Mouse (Mus musculus) MEL (cell line): Measurements from ENCODE around the gene Smarcd1. TPM values are rescaled to one million over a fixed set of nuclear protein-coding genes. Genes with fewer than 3 reads are reported as not detected.

ENCODE experiments used
- DNase-seq: peaks from one replicate; pipeline ENCODE4 v3.0.0; 2011; ENCODE audit warnings: low read depth, low spot score
- H3K27ac ChIP-seq: 2 replicates; pipeline ENCODE4 v1.5.1; 2012; ENCODE audit warnings: low read depth, mild to moderate bottlenecking, control low read depth, low read length, moderate library complexity; ENCODE audit not compliant: control insufficient read depth
- H3K27me3 ChIP-seq, 2 experiments: fragments of 150-350 bp in 1 of 2; sonication (generic) in 1 of 2; 2 replicates each; pipeline ENCODE4 v1.6.1; 2012; ENCODE audit warnings: low read length in 2 of 2, mild to moderate bottlenecking in 2 of 2, improper control_type of control experiment in 1 of 2, moderate library complexity in 1 of 2; ENCODE audit not compliant: insufficient read depth in 2 of 2, control insufficient read depth in 1 of 2
- H3K36me3 ChIP-seq, 2 experiments: 2 replicates each; pipeline ENCODE4 v1.6.1; 2012 to 2014; ENCODE audit warnings: low read length in 2 of 2, improper control_type of control experiment in 1 of 2, inconsistent platforms in 1 of 2, mild to moderate bottlenecking in 1 of 2; ENCODE audit not compliant: insufficient read depth in 2 of 2, control insufficient read depth in 1 of 2
- H3K4me1 ChIP-seq, 2 experiments: fragments of 150-350 bp in 1 of 2; sonication (generic) in 1 of 2; 2 replicates each; pipeline ENCODE4 v1.6.1; 2012; ENCODE audit warnings: low read length in 2 of 2, improper control_type of control experiment in 1 of 2, mild to moderate bottlenecking in 1 of 2; ENCODE audit not compliant: insufficient read depth in 2 of 2, control insufficient read depth in 1 of 2
- H3K4me3 ChIP-seq, 2 experiments: fragments of 150-350 bp in 1 of 2; sonication (generic) in 1 of 2; 2 replicates each; pipeline ENCODE4 v1.5.1; 2012; ENCODE audit warnings: low read depth in 2 of 2, low read length in 2 of 2, mild to moderate bottlenecking in 2 of 2, moderate library complexity in 2 of 2, control low read depth in 1 of 2, improper control_type of control experiment in 1 of 2; ENCODE audit not compliant: control insufficient read depth in 1 of 2, insufficient read depth in 1 of 2
- H3K79me2 ChIP-seq: 2 replicates; pipeline ENCODE4 v1.6.1; 2012; ENCODE audit warnings: mild to moderate bottlenecking, low read length, moderate library complexity; ENCODE audit not compliant: control insufficient read depth, poor library complexity, insufficient read depth
- H3K9ac ChIP-seq: 2 replicates; pipeline ENCODE4 v1.6.1; 2012; ENCODE audit warnings: low read depth, mild to moderate bottlenecking, control low read depth, low read length, moderate library complexity; ENCODE audit not compliant: control insufficient read depth, poor library complexity, severe bottlenecking
- H3K9me3 ChIP-seq: fragments of 150-350 bp; sonication (generic); replicated peaks from 2 replicates; pipeline ENCODE4 v1.6.1; 2012; ENCODE audit warnings: mild to moderate bottlenecking, low read length, improper control_type of control experiment, moderate library complexity; ENCODE audit not compliant: insufficient read depth
- CHD1 ChIP-seq: IDR thresholded peaks from 2 replicates; pipeline ENCODE4 v1.6.1; 2012; ENCODE audit warnings: low read depth, mild to moderate bottlenecking, inconsistent platforms, low read length, improper control_type of control experiment
- CTCF ChIP-seq, 3 experiments: IDR thresholded peaks in 2 of 3; conservative IDR thresholded peaks in 1 of 3; 2 replicates each; pipeline ENCODE4 v1.5.1; 2011 to 2012; ENCODE audit warnings: low read length in 3 of 3, low read depth in 2 of 3, mild to moderate bottlenecking in 2 of 3, improper control_type of control experiment in 1 of 3, inconsistent platforms in 1 of 3, mixed read lengths in 1 of 3, moderate library complexity in 1 of 3; ENCODE audit not compliant: control insufficient read depth in 1 of 3, insufficient read depth in 1 of 3, poor library complexity in 1 of 3, severe bottlenecking in 1 of 3
- ELF1 ChIP-seq: IDR thresholded peaks from 2 replicates; pipeline ENCODE4 v1.6.1; 2014; ENCODE audit warnings: low read depth, mild to moderate bottlenecking, inconsistent platforms, low read length, improper control_type of control experiment, moderate library complexity
- EP300 ChIP-seq, 2 experiments: IDR thresholded peaks; 2 replicates each; pipeline ENCODE4 v1.6.1; 2011; ENCODE audit warnings: improper control_type of control experiment in 2 of 2, low read length in 2 of 2, low read depth in 1 of 2, mild to moderate bottlenecking in 1 of 2
- ETS1 ChIP-seq: IDR thresholded peaks from 2 replicates; pipeline ENCODE4 v1.6.1; 2012; ENCODE audit warnings: low read depth, mild to moderate bottlenecking, inconsistent platforms, low read length, improper control_type of control experiment, moderate library complexity
- JUND ChIP-seq: IDR thresholded peaks from 2 replicates; pipeline ENCODE4 v1.6.1; 2011; ENCODE audit warnings: low read depth, mild to moderate bottlenecking, improper control_type of control experiment, low read length
- MAX ChIP-seq: IDR thresholded peaks from 2 replicates; pipeline ENCODE4 v1.6.1; 2011; ENCODE audit warnings: low read length, improper control_type of control experiment
- MAZ ChIP-seq: IDR thresholded peaks from 2 replicates; pipeline ENCODE4 v1.6.1; 2012; ENCODE audit warnings: low read depth, mild to moderate bottlenecking, inconsistent platforms, low read length, improper control_type of control experiment
- MEF2A ChIP-seq: IDR thresholded peaks from 2 replicates; pipeline ENCODE4 v1.6.1; 2014; ENCODE audit warnings: low read depth, mild to moderate bottlenecking, inconsistent platforms, low read length, improper control_type of control experiment; ENCODE audit not compliant: poor library complexity, insufficient replicate concordance, severe bottlenecking; ENCODE audit errors: extremely low read depth
- MYC ChIP-seq: IDR thresholded peaks from 2 replicates; pipeline ENCODE4 v1.6.1; 2011; ENCODE audit warnings: low read depth, mild to moderate bottlenecking, low read length, improper control_type of control experiment, moderate library complexity
- NELFE ChIP-seq: IDR thresholded peaks from 2 replicates; pipeline ENCODE4 v1.6.1; 2011; ENCODE audit warnings: low read depth, low read length, improper control_type of control experiment
- NRF1 ChIP-seq: IDR thresholded peaks from 2 replicates; pipeline ENCODE4 v1.6.1; 2014; ENCODE audit warnings: low read depth, mild to moderate bottlenecking, inconsistent platforms, low read length, improper control_type of control experiment, moderate library complexity; ENCODE audit not compliant: poor library complexity, insufficient read depth, severe bottlenecking
- POLR2A ChIP-seq, 2 experiments: IDR thresholded peaks; 2 replicates each; pipeline ENCODE4 v1.6.1; 2011 to 2012; ENCODE audit warnings: low read length in 2 of 2, mild to moderate bottlenecking in 2 of 2, control low read depth in 1 of 2, improper control_type of control experiment in 1 of 2, low read depth in 1 of 2, moderate library complexity in 1 of 2; ENCODE audit not compliant: control insufficient read depth in 1 of 2, insufficient read depth in 1 of 2, poor library complexity in 1 of 2
- POLR2AphosphoS5 ChIP-seq: IDR thresholded peaks from 2 replicates; pipeline ENCODE4 v1.6.1; 2012; ENCODE audit warnings: low read depth, borderline replicate concordance, mild to moderate bottlenecking, inconsistent platforms, low read length, moderate library complexity, mixed read lengths
- RAD21 ChIP-seq: IDR thresholded peaks from 2 replicates; pipeline ENCODE4 v1.6.1; 2011; ENCODE audit warnings: mild to moderate bottlenecking, low read depth, low read length, improper control_type of control experiment
- SMC3 ChIP-seq: IDR thresholded peaks from 2 replicates; pipeline ENCODE4 v1.6.1; 2011; ENCODE audit warnings: low read depth, low read length, improper control_type of control experiment
- TBP ChIP-seq: IDR thresholded peaks from 2 replicates; pipeline ENCODE4 v1.8.0; 2011; ENCODE audit warnings: low read depth, low read length, improper control_type of control experiment
- USF1 ChIP-seq: IDR thresholded peaks from 2 replicates; pipeline ENCODE4 v1.6.1; 2014; ENCODE audit warnings: low read depth, mild to moderate bottlenecking, inconsistent platforms, low read length, improper control_type of control experiment, moderate library complexity
- USF2 ChIP-seq, 2 experiments: IDR thresholded peaks; 2 replicates each; pipeline ENCODE4 v1.6.1; 2011 to 2012; ENCODE audit warnings: improper control_type of control experiment in 2 of 2, low read length in 2 of 2, borderline replicate concordance in 1 of 2, inconsistent platforms in 1 of 2, low read depth in 1 of 2, mild to moderate bottlenecking in 1 of 2; ENCODE audit not compliant: insufficient read depth in 1 of 2
- ZC3H11A ChIP-seq: IDR thresholded peaks from 2 replicates; pipeline ENCODE4 v1.6.1; 2012; ENCODE audit warnings: low read depth, mild to moderate bottlenecking, inconsistent platforms, low read length, improper control_type of control experiment
- ZKSCAN1 ChIP-seq: IDR thresholded peaks from 2 replicates; pipeline ENCODE4 v1.6.1; 2012; ENCODE audit warnings: low read depth, mild to moderate bottlenecking, inconsistent platforms, low read length, improper control_type of control experiment, moderate library complexity
- ZNF384 ChIP-seq: IDR thresholded peaks from 2 replicates; pipeline ENCODE4 v1.6.1; 2012; ENCODE audit warnings: low read depth, mild to moderate bottlenecking, inconsistent platforms, low read length, improper control_type of control experiment
- polyA plus RNA-seq, 2 experiments: library from polyadenylated mRNA; stranded (reverse) in 1 of 2; unstranded in 1 of 2; fragments of >175 nt in 1 of 2; fragments of >200 nt in 1 of 2; gene quantifications; 2 replicates each; pipeline versions ENCODE4 v1.2.1 to v1.2.4; 2012; ENCODE audit warnings: low replicate concordance in 2 of 2, low read depth in 1 of 2; ENCODE audit not compliant: insufficient read length in 2 of 2, insufficient read depth in 1 of 2, missing spikeins in 1 of 2
- total RNA-seq: library from RNA; depleted of rRNA; stranded (reverse); fragments of 300-350 nt; gene quantifications from 2 replicates; pipeline ENCODE4 v1.2.3, GENCODE M21; 2012

Gene Smarcd1
- total and polyA plus RNA-seq, 3 experiments, result 20.1 to 247 (median 72.5) TPM

DNA sequence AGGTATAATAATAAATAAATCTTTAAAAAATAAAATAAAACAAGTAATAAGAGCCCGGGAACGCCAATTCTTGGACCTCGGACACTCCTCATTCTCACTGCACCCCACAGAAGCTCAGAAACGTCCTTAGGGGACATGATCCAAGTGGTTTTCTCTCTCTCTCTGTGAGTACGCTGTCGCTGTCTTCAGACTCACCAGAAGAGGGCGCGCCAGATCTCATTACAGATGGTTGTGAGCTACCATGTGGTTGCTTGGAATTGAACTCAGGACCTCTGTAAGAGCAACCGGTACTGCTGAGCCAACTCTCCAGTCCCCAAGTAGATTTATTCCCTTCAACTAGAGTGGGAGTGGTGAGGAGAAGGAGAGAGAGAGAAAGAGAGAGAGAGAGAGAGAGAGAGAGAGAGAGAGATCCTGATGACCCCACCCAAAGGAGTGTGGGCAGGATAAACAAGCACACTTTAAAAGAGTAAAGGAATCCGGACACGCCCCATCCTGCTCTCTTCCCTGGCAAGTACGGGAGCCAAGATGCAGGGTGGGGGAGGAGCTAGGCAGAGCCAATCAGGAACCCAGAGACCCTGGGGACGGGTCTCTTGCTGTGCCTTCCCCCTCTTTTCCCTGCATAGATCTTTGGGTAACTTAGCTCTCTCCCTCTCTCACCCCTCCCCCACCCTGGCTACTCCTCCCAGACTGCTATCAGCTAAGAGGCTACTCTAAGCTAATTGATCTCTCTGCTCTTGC lies 23.7 kb upstream of the Smarcd1 start (continued):
- no peak for TF ChIP-seq ZNF384
- TF ChIP-seq ZKSCAN1, result no peak
- no peak for TF ChIP-seq POLR2AphosphoS5
- TF ChIP-seq USF1, result no peak
- peak; percentile 26 for TF ChIP-seq RAD21
- TF ChIP-seq USF2 (IDR thresholded peaks at IDR 0.05; ENCODE audit: borderline replicate concordance in 1 of 2, insufficient read depth in 1 of 2, low read depth in 1 of 2, low read length in 2 of 2), result no peak

DNA sequence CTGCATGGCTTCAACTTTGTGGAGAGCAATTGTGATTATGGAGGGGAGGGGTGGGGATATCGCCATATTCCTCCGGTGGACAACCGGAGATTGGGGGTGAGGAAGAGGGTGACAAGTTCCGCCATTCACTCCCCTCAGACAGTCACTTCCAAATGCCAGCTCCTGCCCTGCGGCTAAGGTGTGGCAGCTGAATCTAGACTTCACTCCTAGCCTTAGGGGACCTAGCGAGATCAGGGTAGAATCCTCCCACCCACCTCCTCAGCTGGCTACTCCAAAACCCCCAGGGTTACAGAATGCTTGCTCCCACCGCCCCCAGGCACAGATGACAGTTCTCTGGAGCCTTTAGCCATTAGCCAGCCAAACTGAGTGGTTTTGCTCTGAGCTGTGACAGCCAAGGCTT lies 22.9 kb upstream of the Smarcd1 start:
- peaks cover 0 to 6% of the 10 kb centered on the region in 2 experiments; a peak in 1 of 4 replicates for H3K4me1 ChIP-seq
- H3K27ac ChIP-seq, result no peak overlapping the region
- TF ChIP-seq CTCF (IDR thresholded peaks at IDR 0.05 in 2 of 3, conservative IDR thresholded peaks at IDR 0.05 in 1 of 3; ENCODE audit: control insufficient read depth in 1 of 3, insufficient read depth in 1 of 3, low read depth in 2 of 3, low read length in 3 of 3, poor library complexity in 1 of 3, severe bottlenecking in 1 of 3), result no peak
- TF ChIP-seq ETS1, result no peak
- no peak for TF ChIP-seq POLR2AphosphoS5
- no peak for TF ChIP-seq ZKSCAN1
- no peak for TF ChIP-seq NRF1
- peaks cover 4 to 6% of the 10 kb centered on the region in 2 experiments; a peak in 3 of 4 replicates for H3K27me3 ChIP-seq
- H3K9me3 ChIP-seq, result no peaks in the 10 kb centered on the region
- no peaks in the 10 kb centered on the region for H3K79me2 ChIP-seq
- no peak overlapping the region for H3K9ac ChIP-seq
- H3K36me3 ChIP-seq, result no peaks in the 10 kb centered on the region
- no peak for DNase-seq
- no peak overlapping the region for H3K4me3 ChIP-seq

DNA sequence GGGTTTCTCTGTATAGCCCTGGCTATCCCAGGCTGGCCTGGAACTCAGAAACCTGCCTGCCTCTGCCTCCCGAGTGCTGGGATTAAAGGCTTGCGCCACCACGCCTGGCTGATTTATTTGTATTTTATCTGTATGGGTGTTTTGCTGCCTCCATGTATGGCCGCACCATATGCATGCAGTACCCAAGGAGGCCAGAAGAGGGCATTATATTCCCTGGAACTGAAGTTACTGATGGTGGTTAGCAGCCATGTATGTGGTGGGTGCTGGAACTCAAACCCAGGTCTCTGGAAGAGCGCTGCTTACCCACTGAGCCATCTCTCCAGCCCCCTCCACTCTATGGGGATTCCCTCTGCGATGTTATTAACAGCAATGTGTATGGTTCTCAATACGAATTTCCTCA lies 19.0 kb upstream of the Smarcd1 start:
- H3K9me3 ChIP-seq, result no peaks in the 10 kb centered on the region
- H3K4me3 ChIP-seq, result no peak overlapping the region
- no peaks in the 10 kb centered on the region for H3K36me3 ChIP-seq
- TF ChIP-seq RAD21, result peak; percentile 35
- TF ChIP-seq POLR2A (IDR thresholded peaks at IDR 0.05; ENCODE audit: control insufficient read depth in 1 of 2, insufficient read depth in 1 of 2, low read depth in 1 of 2, low read length in 2 of 2, poor library complexity in 1 of 2), result no peak
- peak; percentile 58 for TF ChIP-seq SMC3
- no peak for TF ChIP-seq MYC
- TF ChIP-seq ZNF384, result no peak
- TF ChIP-seq MAX, result no peak
- TF ChIP-seq ZKSCAN1, result no peak
- TF ChIP-seq EP300 (IDR thresholded peaks at IDR 0.05; ENCODE audit: low read depth in 1 of 2, low read length in 2 of 2), result no peak
- no peak for TF ChIP-seq NELFE
- TF ChIP-seq CHD1, result no peak
- TF ChIP-seq USF2 (IDR thresholded peaks at IDR 0.05; ENCODE audit: borderline replicate concordance in 1 of 2, insufficient read depth in 1 of 2, low read depth in 1 of 2, low read length in 2 of 2), result no peak
- peak; percentile 49; the same call in 1 of the 2 replicates for TF ChIP-seq TBP
- no peak for TF ChIP-seq NRF1
- TF ChIP-seq JUND, result no peak
- TF ChIP-seq ZC3H11A, result peak; percentile 38; the same call in 1 of the 2 replicates
- TF ChIP-seq ELF1, result no peak
- no peak for TF ChIP-seq MAZ
- no peak for TF ChIP-seq MEF2A
- peak; percentile 56 to 80 (median 70) for TF ChIP-seq CTCF (IDR thresholded peaks at IDR 0.05 in 2 of 3, conservative IDR thresholded peaks at IDR 0.05 in 1 of 3; ENCODE audit: control insufficient read depth in 1 of 3, insufficient read depth in 1 of 3, low read depth in 2 of 3, low read length in 3 of 3, poor library complexity in 1 of 3, severe bottlenecking in 1 of 3)
- TF ChIP-seq, all 39 proteins: peak for 5
- Histone ChIP-seq H3K27me3 (peaks cover 14 to 15% of the 10 kb centered on the region in 2 experiments), H3K79me2 (no peaks in the 10 kb centered on the region), H3K9ac (no peak overlapping the region), H3K27ac (no peak overlapping the region), H3K4me1 (peaks cover 0 to 6% of the 10 kb centered on the region in 2 experiments; a peak in 1 of 4 replicates)
- peak; percentile 77 for DNase-seq
